Mouse (Mus musculus) spleen, adult 18-20 months (tissue): ENCODE measurements at regions not wholly inside any gene's neighbourhood (a gene's known extent, or its start where the extent isn't known, plus 50 kb on each side); places are given as distances from the start of the nearest gene placed in this dataset.

Experiments
- DNase-seq, 2 experiments: peaks; one replicate each; pipeline ENCODE4 v3.0.0; 2022; ENCODE audit warnings: mixed read lengths in 2 of 2

GRCm38 (mm10) chr3:78901838-78902484 lies 384.4 kb downstream of the Rapgef2 start:
- DNase-seq = no peak

- DNase-seq = no peak
These were observed 385.1 kb downstream of the Rapgef2 start for GRCm38 (mm10) chr3:78901016-78901837.

GRCm38 (mm10) chr3:78899446-78900230 lies 386.7 kb downstream of the Rapgef2 start:
- DNase-seq = no peak

- no peak for DNase-seq
These were observed 397.0 kb downstream of the Rapgef2 start for GRCm38 (mm10) chr3:78889326-78889725.

- DNase-seq = no peak
These were observed 401.6 kb downstream of the Rapgef2 start for GRCm38 (mm10) chr3:78884715-78885114.

GRCm38 (mm10) chr3:78884029-78884428 lies 402.3 kb downstream of the Rapgef2 start:
- DNase-seq = no peak

GRCm38 (mm10) chr3:78880072-78880471 lies 406.2 kb downstream of the Rapgef2 start:
- DNase-seq = no peak

GRCm38 (mm10) chr3:78877323-78877722 lies 409.0 kb downstream of the Rapgef2 start:
- DNase-seq = no peak

GRCm38 (mm10) chr3:78866896-78867295 lies 419.4 kb downstream of the Rapgef2 start:
- DNase-seq = no peak

GRCm38 (mm10) chr3:78866083-78866726 lies 420.1 kb downstream of the Rapgef2 start:
- DNase-seq = no peak

GRCm38 (mm10) chr3:78863005-78863404 lies 423.3 kb downstream of the Rapgef2 start:
- no peak for DNase-seq

- no peak for DNase-seq
These were observed 439.5 kb downstream of the Rapgef2 start for GRCm38 (mm10) chr3:78846617-78847318.

- DNase-seq = no peak
These were observed 445.1 kb downstream of the Rapgef2 start for GRCm38 (mm10) chr3:78841173-78841572.

GRCm38 (mm10) chr3:78836824-78837223 lies 449.5 kb downstream of the Rapgef2 start:
- DNase-seq = no peak

- DNase-seq = no peak
These were observed 460.8 kb downstream of the Rapgef2 start for GRCm38 (mm10) chr3:78825505-78825904.

GRCm38 (mm10) chr3:78812425-78812824 lies 473.9 kb downstream of the Rapgef2 start:
- DNase-seq = no peak

GRCm38 (mm10) chr3:78810431-78811152 lies 475.7 kb downstream of the Rapgef2 start:
- DNase-seq = no peak

- DNase-seq = no peak
These were observed 483.1 kb downstream of the Rapgef2 start for GRCm38 (mm10) chr3:78803176-78803575.

- DNase-seq = no peak
These were observed 490.3 kb downstream of the Rapgef2 start for GRCm38 (mm10) chr3:78795951-78796455.

GRCm38 (mm10) chr3:78792440-78793057 lies 493.8 kb downstream of the Rapgef2 start:
- no peak for DNase-seq

GRCm38 (mm10) chr3:78782766-78783165 lies 503.6 kb downstream of the Rapgef2 start:
- no peak for DNase-seq
